Mouse (Mus musculus) forebrain, postnatal 0 days (tissue): ENCODE data around the gene Nup210l. TPM values are rescaled to one million over a fixed set of nuclear protein-coding genes. Genes with fewer than 3 reads are reported as not detected.

Experiments used
- ATAC-seq: fragments of 200-750 bp; cut with Nextera tagmentation; 2 replicates; pipeline ENCODE4 v1.8.0; 2017; ENCODE audit warnings: mild to moderate bottlenecking, moderate library complexity
- DNase-seq: peaks from one replicate; pipeline ENCODE4 v3.0.0-alpha.2; 2015
- H3K27ac ChIP-seq: fragments of 300-500 bp; sonication (generic); 2 replicates; pipeline ENCODE4 v1.5.1; 2014; ENCODE audit warnings: low read depth, mild to moderate bottlenecking, antibody characterized with exemption, low read length, moderate library complexity, mixed read lengths
- H3K27me3 ChIP-seq: fragments of 300-500 bp; sonication (generic); 2 replicates; pipeline ENCODE4 v1.6.1; 2014; ENCODE audit warnings: mild to moderate bottlenecking, low read length, mixed read lengths; ENCODE audit not compliant: insufficient read depth
- H3K36me3 ChIP-seq: fragments of 300-500 bp; sonication (generic); 2 replicates; pipeline ENCODE4 v1.6.1; 2014; ENCODE audit warnings: mild to moderate bottlenecking, moderate library complexity; ENCODE audit not compliant: insufficient read depth
- H3K4me1 ChIP-seq: fragments of 300-500 bp; sonication (generic); 2 replicates; pipeline ENCODE4 v1.6.1; 2014; ENCODE audit warnings: antibody characterized with exemption; ENCODE audit not compliant: insufficient read depth
- H3K4me2 ChIP-seq: fragments of 300-500 bp; sonication (generic); 2 replicates; pipeline ENCODE4 v1.6.1; 2014; ENCODE audit warnings: low read depth, mild to moderate bottlenecking, moderate library complexity
- H3K4me3 ChIP-seq: fragments of 300-500 bp; sonication (generic); 2 replicates; pipeline ENCODE4 v1.5.1; 2014; ENCODE audit warnings: low read depth, low read length, mixed read lengths
- H3K9ac ChIP-seq: fragments of 300-500 bp; sonication (generic); 2 replicates; pipeline ENCODE4 v1.6.1; 2014; ENCODE audit warnings: mild to moderate bottlenecking
- H3K9me3 ChIP-seq: fragments of 300-500 bp; sonication (generic); 2 replicates; pipeline ENCODE4 v1.6.1; 2016; ENCODE audit warnings: low read length
- CTCF ChIP-seq: sonication (generic); IDR thresholded peaks from 2 replicates; pipeline ENCODE4 v1.5.1; 2016; ENCODE audit warnings: antibody characterized with exemption, control low read depth, low read depth
- WGBS: fragments of 180-500 bp; shearing (Covaris S2); extraction: QIAGEN DNeasy Blood & Tissue Kit; methylation state at CpG from one replicate; pipeline ENCODE4 v1.1.7; 2014; 5-methylcytosine and 5-hydroxymethylcytosine counted together
- polyA plus RNA-seq: library from polyadenylated mRNA; unstranded; fragments of >200 nt; fragmentation: Nextera tagmentation; extraction: Ambion mirVana; gene quantifications from 2 replicates; pipeline ENCODE4 v1.2.1, GENCODE M21; 2015
- total RNA-seq: library from RNA; depleted of rRNA; stranded (reverse); fragments of >200 nt; gene quantifications from 2 replicates; pipeline ENCODE4 v1.2.3, GENCODE M21; 2014; rRNA removed

Nup210l gene
- total RNA-seq (0.31 and 0.38 TPM in 2 replicates), polyA plus RNA-seq (0.10 and 0.11 TPM in 2 replicates)

- no peak within 1 kb of the TSS for H3K4me2 ChIP-seq
Observed at GRCm38 (mm10) chr3:90103938-90104337, at the start of gene Nup210l. Nup210l (plus strand) TSS chr3:90104132.

GRCm38 (mm10) chr3:90061549-90061948 is 42.4 kb upstream of the Nup210l start:
- Histone ChIP-seq H3K9ac (no peak overlapping the region), H3K27ac (no peak overlapping the region), H3K27me3 (no peaks in the 10 kb centered on the region), H3K4me3 (no peak overlapping the region), H3K9me3 (no peaks in the 10 kb centered on the region), H3K36me3 (peaks cover 49% of the 10 kb centered on the region), H3K4me2 (no peak overlapping the region), H3K4me1 (no peaks in the 10 kb centered on the region)
- DNase-seq (no peak), ATAC-seq (no peak)
- no peak for TF ChIP-seq CTCF
- WGBS = 93% methylated on average over 6 of the region's 6 CpGs

More at GRCm38 (mm10) chr3:90103938-90104337, at the start of gene Nup210l:
- H3K9ac ChIP-seq = no peak within 1 kb of the TSS
- H3K4me1 ChIP-seq = no peaks in the 10 kb centered on the region
- no peak for DNase-seq
- peaks cover 12% of the 10 kb centered on the region for H3K36me3 ChIP-seq
- 86% methylated on average over 13 of the region's 13 CpGs for WGBS
- H3K9me3 ChIP-seq = no peaks in the 10 kb centered on the region
- H3K4me3 ChIP-seq = no peak within 1 kb of the TSS
- no peak for ATAC-seq
- no peak within 1 kb of the TSS for H3K27ac ChIP-seq
- TF ChIP-seq CTCF = no peak
- no peaks in the 10 kb centered on the region for H3K27me3 ChIP-seq

GRCm38 (mm10) chr3:90062539-90062938 is 41.4 kb upstream of the Nup210l start:
- Histone ChIP-seq H3K9ac (no peak overlapping the region), H3K4me2 (no peak overlapping the region), H3K9me3 (no peaks in the 10 kb centered on the region), H3K4me1 (no peaks in the 10 kb centered on the region), H3K4me3 (no peak overlapping the region), H3K27ac (no peak overlapping the region), H3K36me3 (peaks cover 40% of the 10 kb centered on the region), H3K27me3 (no peaks in the 10 kb centered on the region)
- TF ChIP-seq CTCF = no peak
- 58% methylated on average over 2 of the region's 2 CpGs for WGBS
- ATAC-seq = no peak
- DNase-seq = no peak

GRCm38 (mm10) chr3:90064383-90064782 is 39.5 kb upstream of the Nup210l start:
- Histone ChIP-seq H3K4me3 (no peak overlapping the region), H3K9me3 (no peaks in the 10 kb centered on the region), H3K4me1 (no peaks in the 10 kb centered on the region), H3K27me3 (no peaks in the 10 kb centered on the region), H3K9ac (no peak overlapping the region), H3K27ac (no peak overlapping the region), H3K36me3 (peaks cover 34% of the 10 kb centered on the region), H3K4me2 (no peak overlapping the region)
- ATAC-seq (peak; percentile 47; the same call in 1 of the 2 replicates), DNase-seq (no peak)
- TF ChIP-seq CTCF = 0 out of 2 replicates have a peak, but pooled peaks have one; percentile 4
- WGBS = 80% methylated on average over 3 of the region's 3 CpGs

- no peaks in the 10 kb centered on the region for H3K27me3 ChIP-seq
- no peaks in the 10 kb centered on the region for H3K4me1 ChIP-seq
- TF ChIP-seq CTCF = peak; percentile 74
- no peak overlapping the region for H3K4me2 ChIP-seq
- WGBS = 63% methylated on average over 3 of the region's 3 CpGs
- H3K36me3 ChIP-seq = peaks cover 31% of the 10 kb centered on the region
- DNase-seq = no peak
- H3K9ac ChIP-seq = no peak overlapping the region
- H3K27ac ChIP-seq = no peak overlapping the region
- no peak for ATAC-seq
- no peak overlapping the region for H3K4me3 ChIP-seq
- H3K9me3 ChIP-seq = no peaks in the 10 kb centered on the region
Observed at GRCm38 (mm10) chr3:90065553-90065952, 38.4 kb upstream of the Nup210l start.

- no peaks in the 10 kb centered on the region for H3K9me3 ChIP-seq
- ATAC-seq (no peak), DNase-seq (no peak)
- no peaks in the 10 kb centered on the region for H3K27me3 ChIP-seq
- no peak for TF ChIP-seq CTCF
- WGBS = 81% methylated on average over 4 of the region's 4 CpGs
- H3K27ac ChIP-seq = no peak overlapping the region
- H3K4me1 ChIP-seq = no peaks in the 10 kb centered on the region
- no peak overlapping the region for H3K9ac ChIP-seq
- no peak overlapping the region for H3K4me3 ChIP-seq
- no peak overlapping the region for H3K4me2 ChIP-seq
- H3K36me3 ChIP-seq = peaks cover 10% of the 10 kb centered on the region
Observed at GRCm38 (mm10) chr3:90067851-90068250, 36.1 kb upstream of the Nup210l start.

GRCm38 (mm10) chr3:90069688-90070087 is 34.2 kb upstream of the Nup210l start:
- no peak for TF ChIP-seq CTCF
- DNase-seq (no peak), ATAC-seq (no peak)
- no peaks in the 10 kb centered on the region for H3K4me1 ChIP-seq
- H3K4me2 ChIP-seq = no peak overlapping the region
- H3K27ac ChIP-seq = no peak overlapping the region
- WGBS = 86% methylated on average over 7 of the region's 7 CpGs
- H3K9ac ChIP-seq = no peak overlapping the region
- H3K36me3 ChIP-seq = peaks cover 4% of the 10 kb centered on the region
- H3K4me3 ChIP-seq = no peak overlapping the region
- H3K27me3 ChIP-seq = no peaks in the 10 kb centered on the region
- no peaks in the 10 kb centered on the region for H3K9me3 ChIP-seq
